Mouse (Mus musculus): Measurements from ENCODE around the gene Iqcn.

Gene Iqcn

DNA sequence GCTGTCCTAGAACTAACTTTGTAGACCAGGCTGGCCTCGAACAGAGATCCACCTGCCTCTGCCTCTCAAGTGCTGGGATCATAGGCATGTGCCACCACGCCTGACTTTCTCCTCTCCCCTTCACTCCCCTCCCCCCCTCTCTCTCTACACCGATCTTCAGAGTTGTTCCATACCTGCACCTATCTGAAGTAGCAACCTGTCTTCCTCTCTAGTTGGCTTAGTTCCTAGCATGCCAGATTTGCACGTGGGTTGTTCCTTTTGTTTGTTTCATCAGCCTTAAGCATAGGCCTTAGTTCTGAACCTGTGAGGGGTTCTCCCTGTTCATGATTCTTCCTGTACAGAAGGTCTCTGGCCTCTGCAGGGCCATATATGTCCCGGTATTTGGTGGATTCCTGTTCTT, 34.4 kb downstream of the Iqcn start:
- DNase-seq (ENCODE audit: low spot score): no peak

DNA sequence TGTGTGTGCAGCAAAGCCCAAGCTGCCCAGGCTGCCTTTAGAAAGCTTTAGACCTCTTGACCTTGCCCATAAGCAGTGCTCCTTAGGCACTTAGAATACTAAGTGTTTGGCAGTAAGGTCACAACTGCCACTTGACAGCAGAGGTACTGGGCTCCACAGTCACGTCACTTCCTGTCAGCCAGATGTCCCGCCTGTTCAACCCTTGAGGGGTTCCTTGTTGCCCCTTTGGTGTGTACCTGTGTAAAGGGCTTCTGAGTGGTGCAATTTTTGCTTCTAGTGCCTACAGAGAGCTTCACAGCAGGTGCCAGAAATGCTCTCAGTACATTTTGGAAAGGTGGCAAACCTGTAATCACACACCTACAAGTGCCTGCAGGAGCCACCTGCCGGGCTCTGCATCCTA, 35.0 kb downstream of the Iqcn start:
- no peak for DNase-seq (ENCODE audit: low spot score)

DNA sequence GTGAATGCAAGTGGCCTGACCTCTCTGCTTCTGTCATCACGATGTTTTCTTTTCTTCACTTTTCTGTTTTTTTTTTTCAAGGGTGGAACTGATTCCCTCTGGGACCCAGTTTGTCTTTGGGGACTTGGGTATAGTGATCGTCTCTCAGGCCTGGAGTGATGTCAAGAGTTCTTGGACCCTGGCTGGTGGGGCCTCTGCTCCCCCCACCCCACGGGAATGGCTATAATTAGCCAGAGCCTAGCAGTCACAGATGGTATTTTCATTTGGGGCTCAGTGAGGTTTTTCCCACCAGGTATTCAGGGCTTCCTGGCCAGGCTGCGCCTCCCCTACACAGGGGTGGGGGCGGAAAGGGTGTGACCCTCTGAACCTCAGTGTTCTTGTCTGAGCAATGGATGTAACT, 38.4 kb downstream of the Iqcn start:
- no peak for DNase-seq (ENCODE audit: low spot score)

DNA sequence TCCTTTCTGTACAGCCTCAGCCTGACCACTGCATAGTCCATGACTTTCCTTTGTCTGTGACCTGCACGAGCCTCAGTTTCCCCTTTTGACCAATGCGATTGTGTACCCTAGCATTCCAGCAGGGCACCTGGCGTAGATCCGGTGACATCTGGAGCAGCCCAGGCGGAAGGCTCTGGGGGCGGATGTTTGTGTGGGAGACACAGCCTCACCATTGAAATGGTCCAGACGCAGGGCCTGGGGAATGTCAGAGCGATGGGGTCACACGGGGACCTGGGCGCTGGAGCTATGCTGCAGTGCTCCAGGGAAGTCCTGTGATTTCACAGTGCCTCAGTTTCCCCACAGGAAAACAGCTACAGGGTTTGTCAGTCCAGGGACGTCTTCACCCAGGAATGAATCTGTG, 38.9 kb downstream of the Iqcn start:
- DNase-seq (ENCODE audit: low spot score): no peak

DNA sequence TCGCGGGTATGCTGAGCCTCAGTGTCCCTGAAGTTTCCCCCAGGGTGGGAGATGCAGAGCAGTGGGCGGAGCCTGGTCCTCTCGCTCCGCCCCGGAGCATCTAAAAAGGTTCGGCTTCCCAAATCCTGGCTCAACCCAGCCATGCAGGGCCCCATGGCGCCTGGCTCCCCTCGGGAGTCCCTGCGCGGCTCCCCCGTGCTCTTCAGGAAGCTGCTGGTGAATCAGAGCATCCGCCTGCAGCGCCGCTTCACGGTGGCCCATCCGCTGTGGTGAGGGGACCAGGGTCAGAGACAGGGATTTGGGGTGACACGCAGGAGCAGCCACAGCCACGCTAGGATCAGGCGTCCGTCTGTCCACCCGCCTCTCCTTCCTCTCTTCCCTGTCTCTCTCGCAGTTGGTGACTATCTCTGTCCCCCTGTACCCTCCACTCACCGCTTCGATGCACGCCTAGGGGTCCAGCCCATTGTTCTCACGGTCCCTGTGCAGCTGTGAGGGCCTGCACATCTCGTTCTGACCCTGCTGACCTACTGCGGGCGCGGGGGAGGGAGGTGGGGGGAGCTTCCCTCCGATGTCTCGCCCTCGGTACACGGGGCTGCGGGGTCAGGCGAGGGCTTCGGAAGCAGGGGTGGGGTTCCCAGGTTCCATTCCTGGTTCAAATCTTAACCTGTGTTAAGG, 39.9 kb downstream of the Iqcn start:
- DNase-seq (ENCODE audit: low spot score): no peak

DNA sequence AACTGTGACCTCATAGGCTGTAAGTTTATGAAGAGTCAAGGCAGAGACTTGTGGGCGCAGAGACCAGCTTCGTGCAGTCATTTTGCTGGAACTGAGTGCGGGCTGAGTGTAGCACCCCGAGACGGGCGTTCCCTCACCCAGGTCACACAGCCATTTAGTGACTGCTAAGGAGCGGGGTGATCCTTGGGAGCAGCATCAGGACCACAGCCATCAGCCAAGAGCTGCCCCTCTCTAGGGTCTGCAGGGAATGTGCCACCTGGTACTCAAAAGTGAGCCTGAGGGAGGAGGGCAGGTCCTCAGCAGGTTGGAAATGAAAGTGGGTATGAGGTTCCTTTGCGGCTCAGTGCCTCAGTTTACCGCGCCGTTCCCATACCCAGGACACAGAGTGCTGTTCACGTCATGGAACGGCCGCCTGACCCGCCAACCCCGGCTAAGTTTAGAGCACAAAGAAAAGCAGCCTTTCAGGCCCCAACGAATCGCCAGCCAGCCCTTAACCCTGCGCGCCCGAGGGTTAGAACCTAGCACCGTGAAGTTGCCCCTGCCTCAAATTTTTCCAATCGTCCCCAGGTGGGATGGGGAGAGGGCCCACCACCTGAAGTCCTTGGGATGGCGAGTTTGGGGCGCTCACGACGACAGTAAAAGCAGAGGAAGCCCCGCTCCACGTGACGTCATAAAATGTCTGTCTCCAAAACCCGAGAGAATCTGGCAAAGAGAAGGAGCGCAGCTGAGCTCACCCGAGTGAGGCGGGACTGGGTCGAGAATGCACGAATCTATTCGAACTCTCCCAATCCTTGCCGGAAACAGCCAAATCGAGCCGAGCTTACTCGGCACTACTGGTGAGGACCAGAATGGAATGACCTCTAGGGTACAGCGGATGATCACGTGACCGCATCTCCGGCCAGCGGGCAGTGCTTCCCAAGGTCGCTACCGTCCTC, 40.7 kb downstream of the Iqcn start:
- peak; percentile 41 for DNase-seq (ENCODE audit: low spot score)

DNA sequence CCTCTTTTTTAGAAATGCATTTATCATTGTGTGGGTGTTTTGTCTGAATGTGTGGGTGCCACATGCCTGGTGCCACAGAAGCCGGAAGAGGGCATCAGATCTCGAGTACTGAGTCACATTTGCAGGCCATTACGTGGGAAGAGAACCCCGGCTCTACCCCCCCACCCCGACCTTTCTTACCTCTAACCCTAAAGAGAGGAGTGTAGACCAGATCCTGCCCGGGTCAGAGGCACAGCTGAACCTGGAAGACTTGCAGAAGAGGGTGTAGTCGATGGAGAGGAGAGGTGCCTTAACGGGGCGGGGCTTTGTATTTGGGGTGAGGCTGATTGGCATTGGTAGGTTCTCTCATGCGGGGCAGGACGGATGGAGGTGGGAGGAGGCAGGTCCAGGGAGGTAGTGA, 41.5 kb downstream of the Iqcn start:
- no peak for DNase-seq (ENCODE audit: low spot score)

DNA sequence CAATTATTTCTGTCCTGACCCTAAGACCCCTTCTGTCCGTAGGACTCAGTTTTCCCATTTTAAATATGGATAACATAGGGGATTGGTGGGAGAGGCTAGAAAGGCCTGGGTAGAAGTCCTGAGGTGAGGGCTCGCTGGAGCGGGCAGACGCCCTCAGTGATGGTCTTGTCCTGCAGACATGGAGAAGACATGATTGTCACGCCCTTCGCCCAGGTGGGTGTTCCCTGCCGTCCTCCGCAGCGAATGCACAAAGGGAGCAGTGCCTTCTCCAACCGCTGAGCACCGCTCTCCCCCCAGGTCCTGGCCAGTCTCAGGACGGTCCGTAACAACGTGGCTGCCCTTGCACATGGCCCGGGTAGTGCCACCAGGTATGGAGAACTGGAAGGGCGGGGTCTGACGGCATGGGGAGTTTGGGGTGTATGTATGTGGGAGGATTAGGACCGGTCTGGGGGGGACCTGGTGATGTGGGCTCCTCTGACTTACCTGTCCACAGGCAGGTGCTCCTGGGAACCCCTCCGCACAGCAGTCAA, 42.5 kb downstream of the Iqcn start:
- DNase-seq (ENCODE audit: low spot score): no peak

DNA sequence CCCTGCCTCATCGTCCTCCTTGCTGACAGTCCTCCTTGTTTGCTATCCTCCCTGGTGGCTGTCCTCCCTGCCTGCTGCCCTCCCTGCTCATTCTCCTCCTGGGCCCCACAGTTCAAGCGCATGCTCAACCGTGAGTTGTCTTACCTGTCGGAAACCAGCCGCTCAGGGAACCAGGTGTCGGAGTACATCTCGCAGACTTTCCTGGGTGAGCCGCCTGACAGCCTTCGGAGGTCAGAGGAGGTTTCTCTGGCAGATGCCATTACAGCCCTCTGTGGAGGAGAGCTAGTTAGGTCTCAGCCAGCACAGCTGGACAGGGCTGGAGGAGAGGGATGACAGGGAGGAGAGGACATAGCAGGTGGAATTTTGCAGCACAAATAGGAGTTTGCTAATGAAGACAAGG, 43.4 kb downstream of the Iqcn start:
- DNase-seq (ENCODE audit: low spot score): no peak

DNA sequence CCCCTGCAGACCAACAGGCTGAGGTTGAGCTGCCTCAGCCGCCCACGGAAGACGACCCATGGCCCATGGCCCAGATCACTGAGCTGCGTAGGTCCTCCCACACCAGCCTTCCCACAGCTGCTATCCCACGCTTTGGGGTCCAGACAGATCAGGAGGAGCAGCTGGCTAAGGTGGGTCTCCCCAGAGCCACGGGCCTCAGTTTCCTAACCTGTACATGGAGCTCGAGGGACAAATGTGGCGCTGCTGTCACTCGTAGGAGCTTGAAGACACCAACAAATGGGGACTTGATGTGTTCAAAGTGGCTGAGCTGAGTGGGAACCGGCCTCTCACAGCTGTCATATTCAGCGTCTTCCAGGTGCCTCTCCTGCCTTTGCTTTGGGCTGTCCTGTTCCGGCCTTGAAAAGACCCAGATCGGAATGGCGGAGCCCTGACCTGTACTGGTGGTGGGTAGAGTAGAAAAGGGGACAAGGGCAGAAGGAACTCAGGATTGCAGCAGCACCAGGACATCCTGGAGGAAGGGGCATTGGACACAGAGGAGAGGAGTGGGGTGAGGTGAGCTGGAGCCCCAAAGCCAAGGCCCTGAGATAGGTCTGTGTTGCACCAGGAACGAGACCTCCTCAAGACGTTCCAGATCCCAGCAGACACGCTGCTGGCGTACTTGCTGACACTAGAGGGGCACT, 44.1 kb downstream of the Iqcn start:
- no peak for DNase-seq (ENCODE audit: low spot score)

DNA sequence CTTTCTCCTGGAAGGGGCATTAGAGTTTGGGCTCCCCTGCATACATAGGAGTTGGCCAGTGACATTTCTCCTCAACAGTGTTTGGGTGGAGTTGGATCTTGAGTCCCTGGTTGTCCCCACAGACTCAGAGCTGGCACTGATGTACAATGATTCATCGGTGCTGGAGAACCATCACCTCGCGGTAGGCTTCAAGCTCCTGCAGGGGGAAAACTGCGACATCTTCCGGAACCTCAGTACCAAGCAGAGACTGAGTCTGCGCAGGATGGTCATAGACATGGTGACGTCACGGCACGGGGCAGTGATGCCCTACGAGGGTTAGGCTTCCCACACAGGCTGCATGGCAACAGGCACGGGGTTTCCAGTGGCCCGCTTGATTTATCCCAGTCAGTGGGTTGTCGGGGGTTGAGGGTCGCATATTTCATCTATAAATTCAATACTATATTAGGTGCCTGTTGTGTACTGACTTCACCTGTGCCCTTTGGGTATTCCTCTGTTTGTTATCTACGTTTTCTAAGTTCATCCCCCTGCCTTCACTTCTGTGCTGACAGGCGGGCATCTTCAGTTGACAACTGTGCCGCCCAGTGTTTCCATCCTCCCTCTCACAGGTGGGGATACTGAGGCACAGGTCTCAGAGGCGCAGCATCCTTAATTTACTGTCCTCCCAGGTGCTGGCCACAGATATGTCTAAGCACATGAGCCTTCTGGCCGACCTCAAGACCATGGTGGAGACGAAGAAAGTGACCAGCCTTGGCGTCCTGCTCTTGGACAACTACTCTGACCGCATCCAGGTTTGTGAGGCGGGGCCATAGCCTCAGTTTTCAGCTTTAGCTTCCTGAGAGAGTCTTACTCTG, 45.2 kb downstream of the Iqcn start:
- no peak for DNase-seq (ENCODE audit: low spot score)

DNA sequence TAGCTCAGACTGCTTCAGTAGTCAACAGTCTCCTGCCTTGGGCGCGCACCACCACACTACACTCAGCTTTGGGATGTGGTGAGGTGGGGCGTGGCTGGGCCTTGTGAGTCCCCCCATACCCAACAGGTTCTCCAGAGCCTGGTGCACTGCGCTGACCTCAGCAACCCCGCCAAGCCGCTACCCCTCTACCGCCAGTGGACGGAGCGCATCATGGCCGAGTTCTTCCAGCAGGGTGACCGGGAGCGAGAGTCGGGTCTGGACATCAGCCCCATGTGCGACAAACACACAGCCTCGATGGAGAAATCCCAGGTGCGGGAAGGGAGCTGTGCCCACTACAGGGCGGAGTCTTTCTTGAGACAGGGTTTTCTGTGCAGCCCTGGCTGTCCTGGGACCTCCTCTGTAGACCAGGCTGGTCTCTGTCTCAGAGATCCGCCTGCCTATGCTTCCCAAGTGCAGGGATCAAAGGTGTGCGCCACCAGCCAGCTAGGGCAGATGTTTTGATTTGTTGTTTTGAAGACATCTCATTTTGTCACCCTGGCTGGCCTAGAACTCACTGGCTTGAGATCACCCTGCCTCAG, 45.9 kb downstream of the Iqcn start:
- no peak for DNase-seq (ENCODE audit: low spot score)

DNA sequence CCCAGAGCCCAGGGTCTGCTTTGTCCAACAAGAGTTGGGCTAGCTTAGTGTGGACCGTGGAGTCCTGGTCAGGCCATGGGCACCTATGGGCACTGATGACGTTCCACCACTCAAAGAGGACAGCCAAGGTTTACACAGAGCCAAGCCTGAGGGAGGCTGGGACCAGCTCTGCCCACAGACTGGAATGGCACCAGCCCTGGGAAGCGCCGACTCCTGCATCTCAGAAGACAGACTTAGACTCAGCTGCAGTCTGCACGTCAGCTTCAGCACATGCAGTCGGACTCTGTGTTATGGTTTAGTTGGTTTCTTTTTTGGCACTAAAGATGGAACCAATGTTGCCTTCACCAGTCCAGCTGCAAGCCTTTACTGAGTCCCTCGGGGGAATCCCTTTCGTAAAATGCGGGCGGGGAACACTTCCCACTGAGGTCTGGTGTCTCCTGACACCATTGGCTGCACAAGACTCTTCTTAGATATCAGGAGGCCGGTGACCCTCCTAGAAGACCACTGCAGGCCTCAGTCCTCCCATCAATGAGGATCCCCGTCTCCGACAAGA, 46.9 kb downstream of the Iqcn start:
- DNase-seq (ENCODE audit: low spot score): no peak

DNA sequence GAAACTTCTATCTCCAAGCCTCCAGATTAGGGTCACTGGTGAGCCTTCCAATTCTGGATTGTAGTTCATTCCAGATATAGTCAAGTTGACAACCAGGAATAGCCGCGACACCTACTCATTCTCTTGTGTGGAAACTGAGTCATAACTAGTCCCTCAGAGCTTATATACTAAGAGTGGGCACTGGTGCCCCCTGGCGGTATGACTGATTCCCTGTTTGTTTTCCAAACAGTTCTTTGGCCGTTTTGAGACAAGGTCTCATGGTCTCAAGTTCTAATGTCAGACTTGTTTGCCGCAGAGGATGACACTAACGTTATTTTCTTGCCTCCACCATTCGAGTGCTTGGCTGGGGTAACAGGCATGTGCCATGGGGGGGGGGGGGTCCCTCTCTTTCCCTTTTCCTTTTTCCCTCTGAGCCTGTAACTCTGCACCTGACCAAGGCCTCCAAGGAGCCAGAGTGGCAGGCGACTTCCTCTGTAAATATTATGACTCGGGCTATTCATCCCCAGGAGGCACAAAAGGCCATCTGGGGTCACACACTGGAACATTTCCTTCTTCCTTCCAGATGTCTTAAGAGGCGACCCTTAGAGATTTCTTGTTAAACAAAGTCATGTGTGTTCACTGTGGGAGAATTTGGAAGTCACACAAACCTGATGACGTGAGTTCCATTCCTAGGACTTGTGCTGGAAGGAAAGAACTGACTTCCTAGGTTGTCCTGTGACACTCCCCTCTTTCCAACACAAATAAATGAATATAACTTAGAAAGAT, 48.9 kb downstream of the Iqcn start:
- DNase-seq (ENCODE audit: low spot score): peak; percentile 89

DNA sequence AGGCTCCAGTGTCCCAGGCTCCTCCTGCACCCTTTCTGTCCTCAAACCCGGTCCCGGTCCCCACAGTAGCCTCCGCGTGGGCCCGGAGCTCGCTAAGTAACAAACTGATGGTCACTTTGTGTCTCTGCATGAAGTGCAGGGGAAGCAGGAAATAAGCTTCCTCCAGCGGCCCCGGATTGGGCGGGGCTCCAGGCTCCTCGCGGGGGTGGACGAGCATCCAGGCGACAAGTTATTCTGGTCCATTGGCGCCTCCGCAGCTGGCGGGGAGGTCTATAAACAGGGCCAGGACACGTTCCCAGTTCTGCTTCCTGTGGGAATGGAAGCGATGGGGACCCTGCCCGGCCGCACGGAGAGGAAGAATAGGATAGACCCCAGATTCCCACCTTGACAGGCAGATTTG, 49.9 kb downstream of the Iqcn start:
- no peak for DNase-seq (ENCODE audit: low spot score)

DNA sequence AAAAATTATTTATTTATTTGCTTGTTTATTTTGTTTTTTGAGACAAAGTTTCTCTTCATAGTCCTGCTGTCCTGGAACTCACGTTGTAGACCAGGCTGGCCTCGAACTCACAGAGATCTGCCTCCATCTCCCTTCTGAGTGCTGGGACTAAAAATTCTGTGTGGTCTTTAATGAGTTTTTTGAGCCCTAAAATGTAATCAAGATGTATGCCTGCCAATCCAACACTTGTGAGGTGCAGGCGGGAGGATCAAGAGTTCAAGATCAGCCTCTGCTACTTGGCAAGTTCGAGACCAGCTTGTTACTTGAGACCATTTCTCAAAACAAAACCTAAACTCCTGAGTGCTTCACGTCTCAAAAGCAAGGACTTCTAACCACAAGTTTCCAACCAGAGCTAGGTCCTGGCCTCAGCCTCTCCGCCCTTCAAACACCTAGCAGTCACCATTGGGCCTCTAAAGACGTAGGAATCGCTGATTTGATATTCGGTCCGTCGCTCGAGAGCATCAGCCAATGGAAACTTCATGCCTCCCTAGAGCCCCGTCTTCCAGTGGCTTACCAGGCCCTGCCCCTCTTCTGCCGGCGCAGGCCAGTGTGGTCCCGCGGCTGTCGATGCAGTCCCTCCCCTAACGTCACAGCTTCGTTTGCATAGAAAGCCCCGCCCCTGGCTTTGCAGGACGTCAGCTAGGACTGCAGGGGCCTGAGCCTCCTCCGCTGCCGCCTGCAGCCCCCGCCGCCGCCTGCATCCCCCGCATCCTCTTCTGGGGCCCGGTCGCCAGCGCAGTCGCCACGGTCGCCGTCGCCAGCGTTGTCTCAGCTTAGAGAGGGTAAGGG, 51.0 kb downstream of the Iqcn start, which contains the start of gene Rab3a:
TSS of gene Rab3a (plus strand) at position 637 of the 828 bp plus-strand sequence.
- peak; percentile 98 for DNase-seq (ENCODE audit: low spot score)

DNA sequence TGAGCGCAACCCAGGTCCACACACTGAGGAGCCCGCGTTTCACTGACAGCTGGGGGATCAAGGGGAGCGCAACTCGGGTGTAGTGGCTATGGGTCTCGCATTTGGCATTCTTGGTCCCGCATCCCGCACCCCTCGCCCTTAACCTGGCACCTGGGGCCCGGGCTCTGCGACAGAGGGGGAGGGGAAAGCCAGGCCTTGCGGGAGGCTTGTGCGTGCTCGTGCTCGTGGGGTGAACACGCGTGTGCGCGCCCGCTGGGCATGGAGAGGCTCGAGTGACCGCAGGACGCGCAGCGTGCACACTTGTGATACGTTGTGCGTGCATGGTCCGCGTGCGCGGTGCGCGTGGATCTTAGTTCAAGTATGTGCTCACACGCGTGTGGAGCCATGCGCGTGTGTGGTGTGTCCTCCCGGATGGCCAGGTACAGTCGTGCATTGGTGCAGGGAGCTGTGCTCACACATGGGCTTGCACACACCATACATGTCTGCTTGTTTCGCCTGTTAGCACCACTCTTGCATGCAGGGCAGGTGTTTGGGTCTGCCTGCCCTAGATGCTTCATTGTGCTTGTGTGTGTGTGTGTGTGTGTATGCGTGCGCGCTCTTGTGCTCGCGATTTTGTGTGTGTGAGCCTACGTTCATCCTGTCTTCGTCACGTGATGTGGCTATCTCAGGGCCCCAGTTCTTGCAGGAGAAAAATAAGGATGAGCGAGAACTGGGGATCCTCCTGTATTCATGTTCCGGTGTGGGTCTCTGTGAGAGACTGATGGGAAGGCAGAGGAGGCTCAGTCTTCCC, 51.8 kb downstream of the Iqcn start:
- DNase-seq (ENCODE audit: low spot score): peak; percentile 65
